Mouse (Mus musculus) bone marrow macrophage, adult 2 months (primary cell): Measurements from ENCODE around the gene Sox5.

Experiments used
- CTCF ChIP-seq: IDR thresholded peaks from 2 replicates; pipeline ENCODE4 v1.5.1; 2012; ENCODE audit warnings: low read depth, mild to moderate bottlenecking, low read length, moderate library complexity
- POLR2A ChIP-seq: IDR thresholded peaks from 2 replicates; pipeline ENCODE4 v1.6.1; 2012; ENCODE audit warnings: mild to moderate bottlenecking, low read depth, low read length, borderline replicate concordance

GRCm38 (mm10) chr6:144723530-144724144 is 58.1 kb downstream of the Sox5 start:
- TF ChIP-seq POLR2A (no peak), CTCF (no peak)
